Mouse (Mus musculus): Measurements from ENCODE around the gene Sik2.

- TF ChIP-seq POLR2A (IDR thresholded peaks at IDR 0.05; ENCODE audit: borderline replicate concordance, low read depth, low read length) (no peak), CTCF (IDR thresholded peaks at IDR 0.05; ENCODE audit: low read depth, low read length) (no peak)
Measured at GRCm38 (mm10) chr9:50911861-50912515, 96.9 kb downstream of the Sik2 start.

All from bone marrow macrophage, adult 2 months (primary cell).